Mouse (Mus musculus): ENCODE data around the gene 1700020N01Rik. TPM values are rescaled to one million over a fixed set of nuclear protein-coding genes. Genes with fewer than 3 reads are reported as not detected.

The 1700020N01Rik gene
- not detected in 2 replicates for polyA plus RNA-seq (2015; fragmentation: Nextera tagmentation; extraction: Ambion mirVana)

DNA sequence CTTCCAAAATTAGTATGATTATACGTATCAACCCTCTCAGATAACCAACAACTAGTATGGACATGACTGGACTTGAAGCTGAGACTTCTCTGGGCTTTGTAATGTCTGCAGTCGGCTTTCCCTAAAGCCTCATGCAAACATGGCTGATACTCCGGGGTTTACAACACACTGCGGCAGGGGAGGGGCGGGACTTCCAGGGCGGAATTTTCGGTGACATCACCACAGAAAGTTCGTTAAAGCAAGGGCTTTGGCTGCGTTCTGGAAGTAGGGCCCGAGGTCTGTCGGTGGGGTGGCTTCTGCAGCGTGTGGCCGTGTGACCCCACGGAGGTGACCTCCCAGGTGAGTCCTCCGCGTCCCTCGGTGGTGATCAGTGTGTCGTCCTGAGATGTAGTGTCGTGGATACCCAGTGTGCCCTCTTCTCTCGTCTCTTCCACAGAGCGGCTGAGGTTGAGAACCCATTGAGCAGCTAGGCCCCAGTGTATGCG lies at the start of gene 1700020N01Rik:
TSS of gene 1700020N01Rik (plus strand) at position 250 of the 485 bp plus-strand sequence.
- 94% methylated on average over 22 of the region's 22 CpGs for WGBS

DNA sequence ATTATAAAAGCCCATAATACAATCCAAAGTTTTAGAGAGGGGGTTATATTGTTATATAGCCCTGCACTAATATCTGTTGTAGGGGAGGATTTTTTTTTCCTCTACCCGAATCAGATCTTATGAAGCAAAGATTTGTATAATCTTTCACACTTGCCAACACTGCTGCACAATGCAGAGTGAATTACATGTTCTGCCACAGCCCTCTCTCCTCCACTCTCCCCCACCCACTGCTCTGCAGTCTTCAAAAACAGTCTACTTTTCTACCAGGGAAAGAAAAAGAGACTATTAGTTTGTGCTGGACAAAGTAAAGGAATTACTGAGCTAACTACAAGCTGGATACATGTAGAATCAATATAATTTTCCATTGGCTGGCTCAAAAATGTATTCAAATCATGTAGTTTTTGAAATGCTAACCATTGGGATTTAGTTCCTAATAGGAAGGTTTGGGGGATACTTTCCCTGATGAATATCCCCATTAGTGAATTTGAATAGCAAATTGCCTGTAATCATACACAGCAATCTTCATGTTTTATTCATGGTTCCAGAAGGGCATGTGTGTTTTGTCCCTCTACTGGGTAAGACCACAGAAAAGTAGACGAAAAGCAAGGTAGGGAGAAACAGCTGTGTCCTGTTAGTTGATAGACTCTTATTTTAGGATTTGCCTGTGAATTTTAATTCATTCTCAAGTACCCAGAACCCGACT lies 49.2 kb upstream of the 1700020N01Rik start:
- no peak for ATAC-seq

More for the DNA sequence above, at the start of gene 1700020N01Rik:
- Histone ChIP-seq H3K4me1 (replicated peaks) (no peaks in the 10 kb centered on the region), H3K9me3 (no peaks in the 10 kb centered on the region), H3K36me3 (no peaks in the 10 kb centered on the region), H3K4me2 (replicated peaks) (no peak within 1 kb of the TSS), H3K27ac (no peak within 1 kb of the TSS), H3K9ac (replicated peaks) (no peak within 1 kb of the TSS), H3K4me3 (replicated peaks) (no peak within 1 kb of the TSS), H3K27me3 (no peaks in the 10 kb centered on the region)
- no peak for ATAC-seq

DNA sequence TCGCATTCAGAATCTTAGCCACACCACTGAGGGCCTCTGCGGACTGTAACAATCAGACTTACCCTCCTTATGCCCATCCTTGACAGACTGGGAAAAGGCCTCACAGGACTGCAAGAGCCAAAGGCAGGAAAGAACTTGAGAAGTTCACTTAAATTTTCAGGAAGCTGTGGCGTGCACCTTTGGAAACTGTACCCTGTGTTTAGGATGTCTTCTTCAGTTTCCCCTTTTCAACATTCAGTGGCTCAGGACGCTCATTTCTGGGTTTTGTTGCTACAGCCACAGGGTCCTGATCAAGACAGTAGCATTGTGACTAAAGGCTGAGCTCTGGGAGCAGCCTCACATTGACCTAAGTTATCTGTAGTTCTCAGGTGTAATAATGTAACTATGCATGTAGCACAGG lies 48.2 kb upstream of the 1700020N01Rik start:
- Histone ChIP-seq H3K36me3 (no peaks in the 10 kb centered on the region), H3K9ac (replicated peaks) (no peak overlapping the region), H3K27me3 (no peaks in the 10 kb centered on the region), H3K4me3 (replicated peaks) (no peak overlapping the region), H3K4me1 (replicated peaks) (0 out of 2 replicates have a peak, but pooled peaks cover 9% of the 10 kb centered on the region), H3K27ac (no peak overlapping the region), H3K4me2 (replicated peaks) (no peak overlapping the region), H3K9me3 (no peaks in the 10 kb centered on the region)
- no peak for ATAC-seq
- WGBS: 97% methylated on average over 4 of the region's 4 CpGs

More for the DNA sequence above, 49.2 kb upstream of the 1700020N01Rik start:
- Histone ChIP-seq H3K4me3 (replicated peaks) (no peak overlapping the region), H3K9me3 (no peaks in the 10 kb centered on the region), H3K4me1 (replicated peaks) (0 out of 2 replicates have a peak, but pooled peaks cover 9% of the 10 kb centered on the region), H3K4me2 (replicated peaks) (no peak overlapping the region), H3K27ac (no peak overlapping the region), H3K36me3 (no peaks in the 10 kb centered on the region), H3K27me3 (no peaks in the 10 kb centered on the region), H3K9ac (replicated peaks) (no peak overlapping the region)
- 56% methylated on average over 3 of the region's 3 CpGs for WGBS

- Histone ChIP-seq H3K9me3 (no peaks in the 10 kb centered on the region), H3K27me3 (no peaks in the 10 kb centered on the region), H3K4me3 (replicated peaks) (no peak overlapping the region), H3K27ac (no peak overlapping the region), H3K36me3 (no peaks in the 10 kb centered on the region), H3K9ac (replicated peaks) (no peak overlapping the region), H3K4me2 (replicated peaks) (no peak overlapping the region), H3K4me1 (replicated peaks) (0 out of 2 replicates have a peak, but pooled peaks cover 9% of the 10 kb centered on the region)
- WGBS: 41% methylated on average over 6 of the region's 6 CpGs
- ATAC-seq: no peak
These were observed 47.5 kb upstream of the 1700020N01Rik start for GRCm38 (mm10) chr10:21545446-21545845.

DNA sequence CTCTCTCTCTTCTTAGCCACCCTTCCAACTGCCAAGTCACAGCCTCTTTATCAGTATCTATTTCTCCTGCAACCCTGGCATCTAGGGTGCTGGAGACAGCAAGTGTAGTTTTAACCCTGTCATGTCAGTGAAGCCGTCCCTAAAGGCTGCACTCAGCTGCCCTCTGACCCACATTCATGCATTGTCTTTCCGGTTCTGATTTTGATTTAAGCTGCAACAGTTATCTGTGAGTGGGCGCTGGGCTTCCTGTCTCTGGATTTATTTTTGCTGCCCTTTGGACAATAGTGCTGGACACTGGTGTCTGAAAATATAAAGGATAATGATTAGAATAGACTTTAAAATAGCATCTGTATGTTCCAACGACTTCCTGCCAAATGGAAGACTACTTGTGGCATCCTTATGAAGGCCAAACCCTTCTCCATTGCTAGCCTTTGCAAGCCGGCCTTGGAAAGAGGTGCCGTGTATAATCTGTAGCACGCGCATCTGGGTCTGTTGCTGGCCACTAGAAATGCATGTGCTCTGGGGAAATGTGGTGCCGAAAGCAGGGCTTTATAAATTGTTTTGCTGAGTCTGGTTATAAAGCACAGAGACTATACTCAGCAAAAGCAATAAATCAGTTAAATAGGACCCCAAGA lies 44.0 kb upstream of the 1700020N01Rik start:
- H3K4me2 ChIP-seq (replicated peaks): no peak overlapping the region
- WGBS: 76% methylated on average over 9 of the region's 9 CpGs
- ATAC-seq: no peak
- no peak overlapping the region for H3K9ac ChIP-seq (replicated peaks)
- no peaks in the 10 kb centered on the region for H3K9me3 ChIP-seq
- no peaks in the 10 kb centered on the region for H3K36me3 ChIP-seq
- 0 out of 2 replicates have a peak, but pooled peaks cover 4% of the 10 kb centered on the region for H3K4me1 ChIP-seq (replicated peaks)
- no peak overlapping the region for H3K4me3 ChIP-seq (replicated peaks)
- H3K27me3 ChIP-seq: no peaks in the 10 kb centered on the region
- no peak overlapping the region for H3K27ac ChIP-seq

DNA sequence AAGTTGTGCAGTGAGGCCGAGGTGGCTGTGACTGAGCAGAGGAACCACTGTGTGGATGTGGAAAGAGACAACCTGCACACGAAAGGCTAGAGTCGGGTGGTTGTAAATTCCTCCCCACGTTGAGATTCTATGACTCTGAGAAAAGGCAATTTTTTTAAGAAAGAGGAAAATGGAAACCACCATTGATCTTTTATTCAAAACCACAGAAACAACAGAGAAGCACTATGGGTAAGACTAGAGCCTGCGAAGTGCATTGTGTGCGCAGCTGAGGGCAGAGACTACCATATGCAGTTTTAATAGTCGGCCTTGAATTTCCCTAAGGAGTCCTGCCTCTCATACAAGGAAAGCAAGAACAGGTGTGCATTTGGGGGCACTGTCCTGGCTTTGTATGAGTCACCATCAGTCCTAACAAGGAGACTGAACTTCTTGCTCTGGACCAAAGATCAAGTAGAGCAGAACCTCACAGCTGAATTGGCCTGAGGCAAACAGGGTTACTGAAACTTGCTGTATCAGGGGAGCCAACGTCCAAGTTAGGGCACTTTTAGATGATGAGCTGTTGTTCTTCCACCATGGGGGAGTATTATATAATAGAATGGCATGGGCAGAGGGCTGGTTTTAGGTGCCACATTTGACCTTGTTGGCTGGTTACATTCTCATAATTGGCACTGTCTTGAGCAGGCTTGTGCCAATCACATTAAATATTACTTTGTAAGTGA lies 39.8 kb upstream of the 1700020N01Rik start:
- H3K4me3 ChIP-seq (replicated peaks): no peak overlapping the region
- no peaks in the 10 kb centered on the region for H3K27me3 ChIP-seq
- no peaks in the 10 kb centered on the region for H3K4me1 ChIP-seq (replicated peaks)
- WGBS: 87% methylated on average over 8 of the region's 8 CpGs
- no peak overlapping the region for H3K27ac ChIP-seq
- H3K9me3 ChIP-seq: no peaks in the 10 kb centered on the region
- H3K36me3 ChIP-seq: no peaks in the 10 kb centered on the region
- no peak overlapping the region for H3K4me2 ChIP-seq (replicated peaks)
- no peak overlapping the region for H3K9ac ChIP-seq (replicated peaks)
- ATAC-seq: no peak

GRCm38 (mm10) chr10:21553683-21554035 lies 39.3 kb upstream of the 1700020N01Rik start:
- H3K27me3 ChIP-seq: no peaks in the 10 kb centered on the region
- no peaks in the 10 kb centered on the region for H3K36me3 ChIP-seq
- H3K9ac ChIP-seq (replicated peaks): no peak overlapping the region
- H3K4me1 ChIP-seq (replicated peaks): no peaks in the 10 kb centered on the region
- WGBS: 90% methylated on average over 4 of the region's 4 CpGs
- ATAC-seq: no peak
- no peaks in the 10 kb centered on the region for H3K9me3 ChIP-seq
- H3K4me2 ChIP-seq (replicated peaks): no peak overlapping the region
- H3K27ac ChIP-seq: no peak overlapping the region
- H3K4me3 ChIP-seq (replicated peaks): no peak overlapping the region

GRCm38 (mm10) chr10:21554896-21555580 lies 37.9 kb upstream of the 1700020N01Rik start:
- no peak for ATAC-seq
- H3K36me3 ChIP-seq: no peaks in the 10 kb centered on the region
- H3K27me3 ChIP-seq: no peaks in the 10 kb centered on the region
- no peak overlapping the region for H3K4me2 ChIP-seq (replicated peaks)
- no peaks in the 10 kb centered on the region for H3K4me1 ChIP-seq (replicated peaks)
- WGBS: 87% methylated on average over 11 of the region's 11 CpGs
- no peak overlapping the region for H3K27ac ChIP-seq
- H3K9ac ChIP-seq (replicated peaks): no peak overlapping the region
- H3K9me3 ChIP-seq: no peaks in the 10 kb centered on the region
- H3K4me3 ChIP-seq (replicated peaks): no peak overlapping the region

DNA sequence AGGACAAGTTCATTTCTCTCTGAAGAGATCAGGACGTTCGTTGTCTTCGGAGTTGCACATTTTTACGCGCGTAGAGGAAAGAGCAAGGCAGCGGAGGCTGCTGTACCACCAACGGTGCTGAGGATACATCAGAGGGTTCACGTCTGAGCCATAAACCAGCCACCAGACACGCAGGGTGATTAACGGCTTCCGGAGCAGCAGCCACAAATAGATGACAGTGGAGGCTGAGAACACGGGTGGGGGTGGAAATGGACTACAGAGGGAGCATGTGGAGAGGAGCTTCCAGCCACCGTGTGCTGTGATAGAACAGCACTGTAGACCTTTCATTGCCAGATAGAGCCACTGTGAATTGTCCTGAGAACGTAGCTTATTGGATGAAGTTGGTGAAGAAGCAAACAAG lies 33.2 kb upstream of the 1700020N01Rik start:
- Histone ChIP-seq H3K36me3 (no peaks in the 10 kb centered on the region), H3K27ac (no peak overlapping the region), H3K9me3 (no peaks in the 10 kb centered on the region), H3K27me3 (no peaks in the 10 kb centered on the region), H3K4me1 (replicated peaks) (no peaks in the 10 kb centered on the region), H3K9ac (replicated peaks) (no peak overlapping the region), H3K4me2 (replicated peaks) (no peak overlapping the region), H3K4me3 (replicated peaks) (no peak overlapping the region)
- 83% methylated on average over 15 of the region's 15 CpGs for WGBS
- ATAC-seq: no peak

GRCm38 (mm10) chr10:21561181-21561580 lies 31.8 kb upstream of the 1700020N01Rik start:
- H3K4me3 ChIP-seq (replicated peaks): no peak overlapping the region
- no peaks in the 10 kb centered on the region for H3K36me3 ChIP-seq
- no peaks in the 10 kb centered on the region for H3K27me3 ChIP-seq
- H3K4me1 ChIP-seq (replicated peaks): no peaks in the 10 kb centered on the region
- no peak overlapping the region for H3K9ac ChIP-seq (replicated peaks)
- WGBS: 79% methylated on average over 1 of the region's 1 CpGs
- H3K9me3 ChIP-seq: no peaks in the 10 kb centered on the region
- no peak for ATAC-seq
- H3K27ac ChIP-seq: no peak overlapping the region
- no peak overlapping the region for H3K4me2 ChIP-seq (replicated peaks)

GRCm38 (mm10) chr10:21563446-21563845 lies 29.5 kb upstream of the 1700020N01Rik start:
- H3K4me3 ChIP-seq (replicated peaks): no peak overlapping the region
- H3K4me2 ChIP-seq (replicated peaks): no peak overlapping the region
- no peak overlapping the region for H3K27ac ChIP-seq
- H3K36me3 ChIP-seq: no peaks in the 10 kb centered on the region
- ATAC-seq: no peak
- H3K4me1 ChIP-seq (replicated peaks): no peaks in the 10 kb centered on the region
- H3K27me3 ChIP-seq: no peaks in the 10 kb centered on the region
- H3K9me3 ChIP-seq: no peaks in the 10 kb centered on the region
- no peak overlapping the region for H3K9ac ChIP-seq (replicated peaks)
- 98% methylated on average over 2 of the region's 2 CpGs for WGBS
